Mouse (Mus musculus): Measurements from ENCODE around the gene Ten1.

- TF ChIP-seq POLR2A (IDR thresholded peaks at IDR 0.05; ENCODE audit: insufficient read depth, low read depth, low read length) = no peak
- TF ChIP-seq CTCF (IDR thresholded peaks at IDR 0.05; ENCODE audit: insufficient read depth, low read depth, low read length) = no peak
Measured at GRCm38 (mm10) chr11:116149341-116149740, 49.3 kb upstream of the Ten1 start.

All from olfactory bulb, adult 2 months (tissue).